Mouse (Mus musculus): ENCODE data around the gene Scgb1c1.

DNA sequence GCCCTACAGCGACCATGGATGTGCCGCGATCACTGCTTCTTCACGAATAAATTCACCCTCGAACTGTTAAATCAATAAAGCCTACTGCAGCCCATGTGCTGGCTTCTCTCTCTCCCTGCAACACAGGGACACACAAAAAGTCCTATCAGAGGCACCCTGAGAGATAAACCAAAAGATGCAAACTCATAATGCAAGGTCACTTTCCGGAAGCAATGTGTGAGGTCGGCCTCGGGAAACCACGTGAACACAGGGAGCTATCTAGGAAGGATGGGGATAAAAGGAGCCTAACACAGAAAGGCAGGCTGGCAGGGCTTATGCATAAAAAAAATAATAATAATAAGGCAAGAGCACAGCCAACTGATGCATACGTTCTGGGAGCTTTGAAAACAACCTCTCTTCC, 1.3 kb downstream of the Scgb1c1 start:
- TF ChIP-seq EP300 (IDR thresholded peaks at IDR 0.05; ENCODE audit: low read depth) (no peak), CTCF (IDR thresholded peaks at IDR 0.05; ENCODE audit: low read depth) (no peak)
